Mouse (Mus musculus): ENCODE data around the gene Wnt7b. TPM values are rescaled to one million over a fixed set of nuclear protein-coding genes. Genes with fewer than 3 reads are reported as not detected.

Gene Wnt7b
- total RNA-seq (2014; rRNA removed): 56.6 and 63.1 TPM in 2 replicates
- polyA plus RNA-seq (2015; fragmentation: Nextera tagmentation; extraction: Ambion mirVana): 26.0 and 27.2 TPM in 2 replicates

GRCm38 (mm10) chr15:85582356-85582910 is at the start of gene Wnt7b:
Gene Wnt7b, minus strand, starts transcription at chr15:85582473.
- WGBS: 2% methylated on average over 19 of the region's 19 CpGs
- H3K9ac ChIP-seq (replicated peaks; ENCODE audit: low read length): peak within 1 kb of the TSS; percentile 63
- peak within 1 kb of the TSS; percentile 63 for H3K4me3 ChIP-seq (ENCODE audit: low read length)
- H3K9me3 ChIP-seq (ENCODE audit: low read length): no peaks in the 10 kb centered on the region
- ATAC-seq: no peak
- no peaks in the 10 kb centered on the region for H3K36me3 ChIP-seq (ENCODE audit: insufficient read depth, low read length)
- H3K4me2 ChIP-seq (ENCODE audit: low read depth, low read length): peak within 1 kb of the TSS; percentile 96
- H3K27me3 ChIP-seq (ENCODE audit: insufficient read depth, low read length): peaks cover 41% of the 10 kb centered on the region
- 0 out of 2 replicates have a peak, but pooled peaks cover 4% of the 10 kb centered on the region for H3K4me1 ChIP-seq (ENCODE audit: insufficient read depth, low read length)
- TF ChIP-seq CTCF (IDR thresholded peaks at IDR 0.05; ENCODE audit: low read depth): no peak
- no peak within 1 kb of the TSS for H3K27ac ChIP-seq
- no peak for DNase-seq (ENCODE audit: low spot score)

- H3K27ac ChIP-seq: no peak overlapping the region
- 0 out of 2 replicates have a peak, but pooled peaks cover 5% of the 10 kb centered on the region for H3K4me1 ChIP-seq (ENCODE audit: insufficient read depth, low read length)
- H3K27me3 ChIP-seq (ENCODE audit: insufficient read depth, low read length): no peaks in the 10 kb centered on the region
- 54% methylated on average over 2 of the region's 2 CpGs for WGBS
- no peaks in the 10 kb centered on the region for H3K9me3 ChIP-seq (ENCODE audit: low read length)
- H3K36me3 ChIP-seq (ENCODE audit: insufficient read depth, low read length): no peaks in the 10 kb centered on the region
- ATAC-seq (no peak), DNase-seq (ENCODE audit: low spot score) (no peak)
- H3K9ac ChIP-seq (replicated peaks; ENCODE audit: low read length): no peak overlapping the region
- no peak overlapping the region for H3K4me3 ChIP-seq (ENCODE audit: low read length)
- no peak overlapping the region for H3K4me2 ChIP-seq (ENCODE audit: low read depth, low read length)
- no peak for TF ChIP-seq CTCF (IDR thresholded peaks at IDR 0.05; ENCODE audit: low read depth)
Measured at GRCm38 (mm10) chr15:85631591-85631990, 49.3 kb upstream of the Wnt7b start.

GRCm38 (mm10) chr15:85629924-85630545 is 47.8 kb upstream of the Wnt7b start:
- no peak overlapping the region for H3K9ac ChIP-seq (replicated peaks; ENCODE audit: low read length)
- DNase-seq (ENCODE audit: low spot score) (no peak), ATAC-seq (no peak)
- H3K27me3 ChIP-seq (ENCODE audit: insufficient read depth, low read length): no peaks in the 10 kb centered on the region
- no peak overlapping the region for H3K4me2 ChIP-seq (ENCODE audit: low read depth, low read length)
- 61% methylated on average over 7 of the region's 7 CpGs for WGBS
- no peaks in the 10 kb centered on the region for H3K9me3 ChIP-seq (ENCODE audit: low read length)
- no peak for TF ChIP-seq CTCF (IDR thresholded peaks at IDR 0.05; ENCODE audit: low read depth)
- no peak overlapping the region for H3K4me3 ChIP-seq (ENCODE audit: low read length)
- no peaks in the 10 kb centered on the region for H3K36me3 ChIP-seq (ENCODE audit: insufficient read depth, low read length)
- no peak overlapping the region for H3K27ac ChIP-seq
- peaks cover 7% of the 10 kb centered on the region; the same call in 1 of the 2 replicates for H3K4me1 ChIP-seq (ENCODE audit: insufficient read depth, low read length)

- ATAC-seq (peak; percentile 93), DNase-seq (ENCODE audit: low spot score) (peak; percentile 87)
- Histone ChIP-seq H3K4me2 (ENCODE audit: low read depth, low read length) (peak overlapping the region; percentile 79), H3K27me3 (ENCODE audit: insufficient read depth, low read length) (no peaks in the 10 kb centered on the region), H3K9ac (replicated peaks; ENCODE audit: low read length) (peak overlapping the region; percentile 62), H3K36me3 (ENCODE audit: insufficient read depth, low read length) (no peaks in the 10 kb centered on the region), H3K4me3 (ENCODE audit: low read length) (peak overlapping the region; percentile 46), H3K27ac (peak overlapping the region; percentile 64), H3K9me3 (ENCODE audit: low read length) (no peaks in the 10 kb centered on the region), H3K4me1 (ENCODE audit: insufficient read depth, low read length) (peaks cover 5% of the 10 kb centered on the region; the same call in 1 of the 2 replicates)
- TF ChIP-seq CTCF (IDR thresholded peaks at IDR 0.05; ENCODE audit: low read depth): no peak; the same call in 1 of the 2 replicates
- 4% methylated on average over 59 of the region's 68 CpGs for WGBS
Measured at GRCm38 (mm10) chr15:85625666-85626279, 43.5 kb upstream of the Wnt7b start.

- H3K9ac ChIP-seq (replicated peaks; ENCODE audit: low read length): no peak overlapping the region
- H3K27ac ChIP-seq: no peak overlapping the region
- H3K4me3 ChIP-seq (ENCODE audit: low read length): no peak overlapping the region
- no peak overlapping the region for H3K4me2 ChIP-seq (ENCODE audit: low read depth, low read length)
- TF ChIP-seq CTCF (IDR thresholded peaks at IDR 0.05; ENCODE audit: low read depth): no peak
- 78% methylated on average over 13 of the region's 13 CpGs for WGBS
- no peaks in the 10 kb centered on the region for H3K9me3 ChIP-seq (ENCODE audit: low read length)
- no peaks in the 10 kb centered on the region for H3K36me3 ChIP-seq (ENCODE audit: insufficient read depth, low read length)
- ATAC-seq (no peak), DNase-seq (ENCODE audit: low spot score) (no peak)
- peaks cover 5% of the 10 kb centered on the region; the same call in 1 of the 2 replicates for H3K4me1 ChIP-seq (ENCODE audit: insufficient read depth, low read length)
- no peaks in the 10 kb centered on the region for H3K27me3 ChIP-seq (ENCODE audit: insufficient read depth, low read length)
Measured at GRCm38 (mm10) chr15:85622213-85622612, 39.9 kb upstream of the Wnt7b start.

- DNase-seq (ENCODE audit: low spot score): no peak
- no peak overlapping the region for H3K4me3 ChIP-seq (ENCODE audit: low read length)
- no peaks in the 10 kb centered on the region for H3K9me3 ChIP-seq (ENCODE audit: low read length)
- no peak for TF ChIP-seq CTCF (IDR thresholded peaks at IDR 0.05; ENCODE audit: low read depth)
- no peak overlapping the region for H3K27ac ChIP-seq
- no peak overlapping the region for H3K9ac ChIP-seq (replicated peaks; ENCODE audit: low read length)
- no peaks in the 10 kb centered on the region for H3K27me3 ChIP-seq (ENCODE audit: insufficient read depth, low read length)
- H3K4me1 ChIP-seq (ENCODE audit: insufficient read depth, low read length): peaks cover 28% of the 10 kb centered on the region
- H3K4me2 ChIP-seq (ENCODE audit: low read depth, low read length): no peak overlapping the region
- ATAC-seq: no peak
- no peaks in the 10 kb centered on the region for H3K36me3 ChIP-seq (ENCODE audit: insufficient read depth, low read length)
- WGBS: 40% methylated on average over 21 of the region's 21 CpGs
Measured at GRCm38 (mm10) chr15:85615537-85616100, 33.3 kb upstream of the Wnt7b start.

Measured in hindbrain, postnatal 0 days (tissue).